Mouse (Mus musculus) limb, embryonic 15.5 days (tissue): ENCODE measurements at regions not wholly inside any gene's neighbourhood (a gene's known extent, or its start where the extent isn't known, plus 50 kb on each side); places are given as distances from the start of the nearest gene placed in this dataset.

Experiments
- ATAC-seq: fragments of 200-750 bp; cut with Nextera tagmentation; 2 replicates; pipeline ENCODE4 v1.8.0; 2017; ENCODE audit warnings: low read depth, moderate TSS enrichment; ENCODE audit not compliant: insufficient number of reproducible peaks, low FRiP score, low TSS enrichment
- H3K27ac ChIP-seq: fragments of 300-500 bp; sonication (generic); 2 replicates; pipeline ENCODE4 v1.5.1; 2015; ENCODE audit warnings: moderate library complexity, mild to moderate bottlenecking, inconsistent platforms
- H3K27me3 ChIP-seq: fragments of 300-500 bp; sonication (generic); 2 replicates; pipeline ENCODE4 v1.6.1; 2015; ENCODE audit warnings: inconsistent platforms
- H3K36me3 ChIP-seq: fragments of 300-500 bp; sonication (generic); 2 replicates; pipeline ENCODE4 v1.6.1; 2015; ENCODE audit warnings: inconsistent platforms
- H3K4me1 ChIP-seq: fragments of 300-500 bp; sonication (generic); 2 replicates; pipeline ENCODE4 v1.6.1; 2015; ENCODE audit warnings: inconsistent platforms
- H3K4me2 ChIP-seq: fragments of 300-500 bp; sonication (generic); 2 replicates; pipeline ENCODE4 v1.6.1; 2015; ENCODE audit warnings: mild to moderate bottlenecking, inconsistent platforms
- H3K4me3 ChIP-seq: fragments of 300-500 bp; sonication (generic); 2 replicates; pipeline ENCODE4 v1.5.1; 2015; ENCODE audit warnings: mild to moderate bottlenecking, inconsistent platforms
- H3K9ac ChIP-seq: fragments of 300-500 bp; sonication (generic); 2 replicates; pipeline ENCODE4 v1.6.1; 2015; ENCODE audit warnings: inconsistent platforms
- H3K9me3 ChIP-seq: fragments of 300-500 bp; sonication (generic); 2 replicates; pipeline ENCODE4 v1.6.1; 2016; ENCODE audit warnings: inconsistent platforms
- WGBS: fragments of 180-500 bp; shearing (Covaris S2); methylation state at CpG from one replicate; pipeline ENCODE4 v1.1.7; 2015; 5-methylcytosine and 5-hydroxymethylcytosine counted together

DNA sequence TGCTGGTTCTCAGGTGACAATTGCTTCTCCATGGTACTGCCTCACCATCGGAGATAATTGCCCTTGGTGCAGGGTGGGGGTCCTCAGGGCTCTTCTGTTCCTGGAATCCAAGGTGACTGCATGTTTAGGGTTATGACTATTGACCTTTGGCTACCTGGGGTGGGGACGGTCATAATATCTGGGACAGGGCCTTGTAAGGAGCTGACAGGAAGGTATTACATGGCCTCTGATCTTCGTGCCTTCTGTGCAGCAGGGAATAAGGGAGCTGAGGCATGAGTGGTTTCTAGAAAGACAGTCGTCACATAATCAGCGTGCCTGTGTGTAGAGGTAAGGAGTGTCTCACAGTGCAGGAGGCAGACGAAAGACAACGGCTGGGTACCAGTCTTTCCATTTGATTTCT lies 407.5 kb upstream of the Prickle1 start:
- H3K4me1 ChIP-seq = peaks cover 19% of the 10 kb centered on the region
- no peaks in the 10 kb centered on the region for H3K27me3 ChIP-seq
- no peak overlapping the region for H3K27ac ChIP-seq
- no peaks in the 10 kb centered on the region for H3K36me3 ChIP-seq
- 53% methylated on average over 7 of the region's 7 CpGs for WGBS
- ATAC-seq = no peak
- no peak overlapping the region for H3K4me3 ChIP-seq
- no peak overlapping the region for H3K4me2 ChIP-seq
- no peaks in the 10 kb centered on the region for H3K9me3 ChIP-seq
- no peak overlapping the region for H3K9ac ChIP-seq

DNA sequence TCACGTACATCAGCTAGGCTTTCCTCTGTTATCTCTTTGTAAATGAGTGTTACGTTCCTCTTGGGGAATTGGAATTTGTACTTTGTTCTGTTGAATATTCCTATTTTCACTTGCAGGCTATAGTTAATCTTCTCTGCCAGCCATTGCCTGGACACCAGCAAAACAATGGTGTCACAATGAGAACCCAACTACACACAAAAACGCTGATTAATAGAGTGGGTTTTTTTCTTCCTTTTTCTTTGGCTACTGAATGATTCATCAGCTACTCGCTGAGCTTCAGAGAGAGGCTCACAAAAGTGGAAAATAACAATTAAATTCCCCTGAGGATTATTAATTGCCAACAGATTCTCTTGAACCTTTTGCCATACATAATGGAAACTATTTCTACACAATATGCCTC lies 398.9 kb upstream of the Prickle1 start:
- Histone ChIP-seq H3K4me3 (no peak overlapping the region), H3K27ac (no peak overlapping the region), H3K4me1 (no peaks in the 10 kb centered on the region), H3K9ac (no peak overlapping the region), H3K27me3 (no peaks in the 10 kb centered on the region), H3K4me2 (no peak overlapping the region), H3K36me3 (no peaks in the 10 kb centered on the region), H3K9me3 (no peaks in the 10 kb centered on the region)
- 81% methylated on average over 4 of the region's 4 CpGs for WGBS
- no peak for ATAC-seq

DNA sequence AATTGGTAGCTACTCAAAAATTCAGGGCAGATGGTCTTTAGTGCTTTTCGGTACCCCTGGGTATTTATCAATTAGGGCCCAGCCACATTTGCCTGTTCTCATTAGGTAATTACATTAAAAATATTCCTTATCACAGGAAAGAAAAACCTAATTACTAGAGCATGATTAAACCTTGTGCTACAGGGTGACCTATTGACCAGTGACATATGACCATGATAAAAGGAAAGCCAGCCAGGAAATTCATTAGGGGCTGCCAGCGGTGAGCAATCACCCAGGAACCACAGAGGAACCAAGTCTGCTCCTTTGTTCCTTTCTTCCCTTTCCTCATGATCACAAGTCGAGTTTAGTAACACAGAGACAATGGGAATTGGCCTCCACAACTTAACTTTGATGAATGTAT lies 394.4 kb upstream of the Prickle1 start:
- Histone ChIP-seq H3K4me3 (no peak overlapping the region), H3K27ac (no peak overlapping the region), H3K9ac (no peak overlapping the region), H3K36me3 (no peaks in the 10 kb centered on the region), H3K4me1 (no peaks in the 10 kb centered on the region), H3K4me2 (no peak overlapping the region), H3K9me3 (no peaks in the 10 kb centered on the region), H3K27me3 (no peaks in the 10 kb centered on the region)
- 34% methylated on average over 3 of the region's 3 CpGs for WGBS
- ATAC-seq = no peak

DNA sequence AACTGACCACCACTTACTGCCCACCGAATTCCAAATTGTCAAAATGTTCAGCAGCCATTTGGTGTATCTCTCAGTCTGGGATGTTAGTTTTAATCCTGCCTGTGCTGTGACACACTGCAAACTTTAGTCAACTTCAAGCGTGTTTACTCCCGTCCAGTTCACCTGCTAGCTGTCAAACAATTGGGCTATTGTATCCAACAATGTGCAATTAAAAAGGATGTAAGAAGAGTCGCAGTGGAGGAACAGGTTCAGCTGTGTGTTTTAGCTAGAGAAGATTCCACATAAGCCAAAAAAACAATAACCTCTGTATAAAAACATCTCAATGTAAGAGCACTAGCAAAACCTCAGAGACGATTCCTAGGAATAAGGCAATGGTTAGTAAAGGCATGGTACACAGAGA lies 392.7 kb upstream of the Prickle1 start:
- H3K4me1 ChIP-seq = no peaks in the 10 kb centered on the region
- no peak overlapping the region for H3K9ac ChIP-seq
- no peaks in the 10 kb centered on the region for H3K9me3 ChIP-seq
- H3K4me2 ChIP-seq = no peak overlapping the region
- H3K27ac ChIP-seq = no peak overlapping the region
- no peaks in the 10 kb centered on the region for H3K27me3 ChIP-seq
- H3K4me3 ChIP-seq = no peak overlapping the region
- WGBS = 62% methylated on average over 5 of the region's 5 CpGs
- no peaks in the 10 kb centered on the region for H3K36me3 ChIP-seq
- no peak for ATAC-seq

DNA sequence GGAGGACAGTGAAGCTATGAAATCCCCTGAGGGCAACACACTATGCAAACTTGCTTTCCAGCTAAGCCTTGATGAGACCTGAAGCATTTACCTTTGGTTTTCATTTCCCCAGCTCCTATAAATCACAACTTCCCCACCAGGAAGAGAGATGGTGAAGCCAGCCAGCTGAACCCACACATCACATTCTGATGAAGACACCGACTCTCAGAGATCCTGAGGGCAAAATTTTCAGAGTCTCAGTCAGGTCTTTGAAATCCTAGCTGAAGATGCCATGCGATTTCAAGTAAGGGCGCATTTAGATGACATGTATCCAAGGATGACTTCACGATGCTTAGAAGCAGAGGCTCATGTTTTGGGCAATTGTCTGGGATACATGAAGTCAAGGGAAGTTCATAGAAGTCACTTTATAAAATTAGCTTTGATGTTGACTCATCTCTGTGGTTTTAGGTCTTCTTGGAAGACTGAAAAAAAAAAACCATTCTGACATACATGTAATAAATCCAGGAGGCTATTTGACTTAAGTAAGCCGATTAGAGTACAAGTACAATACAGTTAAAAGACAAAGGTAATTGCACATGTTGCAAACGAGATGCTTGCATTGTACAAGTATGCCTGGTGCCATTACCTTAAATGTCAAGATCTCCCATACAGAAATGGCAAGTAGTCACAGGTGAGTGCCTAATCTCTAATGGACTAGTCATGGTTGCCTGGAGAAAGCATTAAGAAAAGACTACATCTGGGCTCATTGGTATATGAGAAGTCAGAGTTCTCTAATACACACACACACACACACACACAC lies 391.1 kb upstream of the Prickle1 start:
- H3K9me3 ChIP-seq = no peaks in the 10 kb centered on the region

DNA sequence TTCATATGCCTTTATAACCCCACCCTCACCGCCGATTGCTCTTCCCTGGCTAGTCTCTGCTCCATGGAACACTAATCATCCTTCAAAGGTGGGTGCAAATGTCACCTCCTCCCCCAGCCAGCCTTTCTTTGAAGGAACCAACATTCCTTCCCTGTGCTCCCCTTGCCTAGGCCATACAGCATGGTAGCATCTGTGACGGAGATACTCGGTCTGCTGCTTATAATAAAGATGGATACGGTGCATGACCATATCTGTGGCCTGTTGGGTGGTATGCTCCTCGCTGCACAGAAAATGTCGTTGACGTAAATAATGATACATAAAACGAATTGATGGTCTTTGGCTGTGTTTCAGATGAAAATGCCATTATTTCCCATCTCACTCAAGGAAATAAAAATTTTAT lies 386.4 kb upstream of the Prickle1 start:
- Histone ChIP-seq H3K4me2 (no peak overlapping the region), H3K9ac (no peak overlapping the region), H3K36me3 (no peaks in the 10 kb centered on the region), H3K27ac (no peak overlapping the region), H3K4me1 (no peaks in the 10 kb centered on the region), H3K27me3 (no peaks in the 10 kb centered on the region), H3K4me3 (no peak overlapping the region), H3K9me3 (no peaks in the 10 kb centered on the region)
- 74% methylated on average over 9 of the region's 9 CpGs for WGBS
- ATAC-seq = no peak

More for the DNA sequence above, 391.1 kb upstream of the Prickle1 start:
- Histone ChIP-seq H3K27ac (no peak overlapping the region), H3K27me3 (no peaks in the 10 kb centered on the region), H3K4me2 (no peak overlapping the region), H3K9ac (no peak overlapping the region), H3K4me1 (no peaks in the 10 kb centered on the region), H3K36me3 (no peaks in the 10 kb centered on the region), H3K4me3 (no peak overlapping the region)
- no peak for ATAC-seq
- WGBS = 75% methylated on average over 6 of the region's 6 CpGs

DNA sequence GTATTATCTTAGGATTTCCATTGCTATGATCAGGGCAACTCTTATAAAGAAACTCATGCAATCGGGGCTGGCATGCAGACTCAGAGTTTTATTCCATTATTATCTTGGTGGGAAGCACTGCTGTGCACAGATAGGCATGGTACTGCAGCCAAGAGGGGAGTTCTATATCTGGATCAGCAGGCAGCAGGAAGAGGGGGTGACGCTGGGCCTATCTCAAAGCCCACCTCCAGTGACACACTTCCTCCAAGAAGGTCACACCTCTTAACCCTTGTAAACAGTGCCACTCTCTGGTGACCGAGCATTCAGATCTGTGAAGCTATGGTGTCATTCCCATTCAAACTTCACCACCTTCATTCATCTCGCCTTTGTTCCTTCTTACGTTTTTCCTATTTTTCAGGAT lies 381.8 kb upstream of the Prickle1 start:
- H3K27me3 ChIP-seq = no peaks in the 10 kb centered on the region
- H3K9ac ChIP-seq = no peak overlapping the region
- no peak overlapping the region for H3K4me2 ChIP-seq
- 77% methylated on average over 5 of the region's 5 CpGs for WGBS
- no peak overlapping the region for H3K27ac ChIP-seq
- no peaks in the 10 kb centered on the region for H3K4me1 ChIP-seq
- no peak overlapping the region for H3K4me3 ChIP-seq
- no peaks in the 10 kb centered on the region for H3K36me3 ChIP-seq
- no peaks in the 10 kb centered on the region for H3K9me3 ChIP-seq
- ATAC-seq = no peak

DNA sequence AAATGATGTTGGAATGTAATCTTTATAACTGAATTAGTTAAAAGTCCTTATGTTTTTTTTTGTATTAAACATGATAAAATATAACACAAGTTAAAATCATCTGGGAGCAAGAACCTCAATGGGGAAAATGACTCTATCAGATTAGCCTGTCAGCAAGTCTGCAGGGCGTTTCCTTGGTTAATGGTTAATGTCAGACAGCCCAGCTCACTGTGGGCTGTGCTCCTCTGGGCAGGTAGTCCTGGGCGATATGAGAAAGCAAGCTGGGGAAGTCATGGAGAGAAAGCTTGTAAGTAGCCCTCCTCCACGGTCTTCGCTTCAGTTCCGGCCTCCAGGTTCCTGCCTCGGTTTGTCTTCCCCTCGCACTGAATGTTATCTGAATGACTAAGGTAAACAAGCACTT lies 379.0 kb upstream of the Prickle1 start:
- Histone ChIP-seq H3K9ac (no peak overlapping the region), H3K27me3 (no peaks in the 10 kb centered on the region), H3K36me3 (no peaks in the 10 kb centered on the region), H3K27ac (no peak overlapping the region), H3K9me3 (no peaks in the 10 kb centered on the region), H3K4me3 (no peak overlapping the region), H3K4me2 (no peak overlapping the region), H3K4me1 (no peaks in the 10 kb centered on the region)
- no peak for ATAC-seq
- 66% methylated on average over 7 of the region's 7 CpGs for WGBS

DNA sequence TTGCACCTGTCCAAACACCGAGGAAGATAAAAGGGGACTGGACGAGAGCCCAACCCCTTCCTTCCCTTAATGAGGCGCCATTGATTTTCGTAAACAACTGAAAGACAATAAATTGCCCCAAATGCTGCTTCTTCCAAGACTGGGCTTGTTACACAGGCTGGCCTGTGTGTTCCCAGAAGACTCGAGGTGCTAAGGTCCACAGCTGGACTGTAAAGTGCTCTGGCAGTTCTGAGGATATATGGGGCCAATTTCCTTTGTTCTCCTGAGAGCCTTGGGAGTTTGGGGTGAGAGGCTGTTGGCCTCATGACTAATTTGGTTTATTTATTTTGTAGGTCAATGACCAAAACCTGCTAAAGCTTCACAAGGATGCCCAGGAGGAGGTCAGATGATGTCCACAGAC lies 377.3 kb upstream of the Prickle1 start:
- ATAC-seq = no peak
- H3K4me3 ChIP-seq = no peak overlapping the region
- H3K27me3 ChIP-seq = no peaks in the 10 kb centered on the region
- H3K4me2 ChIP-seq = no peak overlapping the region
- H3K4me1 ChIP-seq = no peaks in the 10 kb centered on the region
- no peak overlapping the region for H3K9ac ChIP-seq
- no peak overlapping the region for H3K27ac ChIP-seq
- no peaks in the 10 kb centered on the region for H3K36me3 ChIP-seq
- H3K9me3 ChIP-seq = no peaks in the 10 kb centered on the region
- 39% methylated on average over 5 of the region's 5 CpGs for WGBS

DNA sequence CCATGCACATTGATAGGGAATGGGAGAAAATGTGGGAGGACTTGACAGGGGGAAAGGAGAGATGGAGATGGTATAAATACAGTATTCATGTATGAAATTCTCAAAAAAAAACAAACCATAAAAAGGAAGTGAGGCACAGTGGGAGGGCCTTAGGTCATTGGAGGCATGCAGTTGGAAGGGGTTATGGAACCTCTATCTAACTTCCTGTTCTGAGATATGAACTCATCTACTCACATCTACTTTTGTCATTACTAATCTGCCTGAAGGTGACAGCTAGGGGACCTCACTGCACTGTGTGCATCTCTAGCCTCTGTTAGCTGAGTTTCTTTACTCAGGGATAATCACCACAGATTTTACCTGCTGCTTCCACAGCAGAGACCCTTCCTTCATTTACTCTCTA lies 366.3 kb upstream of the Prickle1 start:
- ATAC-seq = no peak

DNA sequence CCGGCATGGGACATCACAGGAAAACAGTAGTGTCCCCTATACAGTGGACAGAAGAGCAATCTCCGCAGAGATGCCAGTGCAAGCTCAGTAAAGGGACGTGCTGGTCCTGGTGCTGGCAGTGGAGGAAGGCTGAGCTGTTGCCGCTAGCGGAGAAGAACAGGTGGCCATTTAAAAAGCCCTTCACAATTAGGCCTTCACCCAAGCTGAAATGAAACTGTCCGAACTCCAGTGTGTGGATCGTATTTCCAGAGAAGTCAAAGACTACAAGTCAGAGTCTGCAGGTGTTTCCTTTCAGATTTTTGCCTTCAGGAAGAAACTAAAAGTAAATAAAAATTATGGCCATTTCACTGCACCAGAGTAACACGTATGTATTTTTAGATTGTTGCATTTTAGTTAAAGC lies 364.2 kb upstream of the Prickle1 start:
- no peaks in the 10 kb centered on the region for H3K36me3 ChIP-seq
- H3K4me2 ChIP-seq = no peak overlapping the region
- ATAC-seq = no peak
- no peaks in the 10 kb centered on the region for H3K9me3 ChIP-seq
- H3K4me3 ChIP-seq = no peak overlapping the region
- H3K27ac ChIP-seq = no peak overlapping the region
- H3K9ac ChIP-seq = no peak overlapping the region
- H3K4me1 ChIP-seq = 0 out of 2 replicates have a peak, but pooled peaks cover 5% of the 10 kb centered on the region
- 24% methylated on average over 8 of the region's 8 CpGs for WGBS
- H3K27me3 ChIP-seq = no peaks in the 10 kb centered on the region

More for the DNA sequence above, 366.3 kb upstream of the Prickle1 start:
- no peak overlapping the region for H3K9ac ChIP-seq
- H3K36me3 ChIP-seq = no peaks in the 10 kb centered on the region
- H3K4me1 ChIP-seq = 0 out of 2 replicates have a peak, but pooled peaks cover 5% of the 10 kb centered on the region
- H3K4me3 ChIP-seq = no peak overlapping the region
- H3K9me3 ChIP-seq = no peaks in the 10 kb centered on the region
- no peak overlapping the region for H3K4me2 ChIP-seq
- H3K27me3 ChIP-seq = no peaks in the 10 kb centered on the region
- H3K27ac ChIP-seq = no peak overlapping the region

DNA sequence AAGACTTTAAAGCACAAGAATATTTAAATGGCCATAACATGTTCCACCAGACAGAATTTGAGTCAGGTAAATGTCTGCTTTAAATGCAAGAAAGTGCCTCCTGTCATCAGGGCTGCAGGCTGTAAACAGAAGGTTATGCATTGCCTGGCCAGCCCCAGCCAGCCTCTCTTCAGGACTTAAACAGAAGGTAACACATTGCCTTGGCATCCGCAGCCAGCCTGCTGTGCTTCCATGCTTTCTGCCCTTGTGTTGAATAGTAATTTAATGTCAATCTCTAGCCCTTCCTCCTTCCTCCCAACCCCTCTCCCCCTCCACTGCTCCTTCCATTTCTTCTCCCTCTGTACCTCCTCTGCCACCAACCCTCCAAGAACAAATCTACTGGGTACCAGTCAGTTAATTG lies 362.4 kb upstream of the Prickle1 start:
- no peaks in the 10 kb centered on the region for H3K9me3 ChIP-seq
- 0 out of 2 replicates have a peak, but pooled peaks cover 5% of the 10 kb centered on the region for H3K4me1 ChIP-seq
- no peak overlapping the region for H3K27ac ChIP-seq
- H3K36me3 ChIP-seq = no peaks in the 10 kb centered on the region
- no peak overlapping the region for H3K9ac ChIP-seq
- ATAC-seq = no peak
- H3K4me2 ChIP-seq = no peak overlapping the region
- H3K4me3 ChIP-seq = no peak overlapping the region
- 76% methylated on average over 1 of the region's 1 CpGs for WGBS
- H3K27me3 ChIP-seq = no peaks in the 10 kb centered on the region

DNA sequence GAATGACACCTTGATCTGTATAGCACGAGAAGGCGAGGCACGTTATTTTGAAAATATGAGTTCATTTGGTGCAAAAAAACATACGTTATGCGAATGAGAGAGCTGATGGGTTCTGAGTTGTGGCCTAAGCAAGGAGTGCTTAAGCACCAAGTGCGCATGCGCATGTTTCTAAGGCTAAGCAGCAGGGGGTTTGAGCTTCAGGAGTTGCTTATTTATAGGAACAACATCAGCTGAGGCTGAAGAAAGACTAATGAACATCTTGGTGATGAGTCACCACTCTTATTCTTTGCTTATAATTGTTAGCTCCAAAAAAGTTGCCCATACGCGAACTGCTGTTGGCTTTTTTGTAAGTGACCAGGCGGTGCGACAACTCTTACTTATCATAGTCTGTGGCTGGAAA lies 361.1 kb upstream of the Prickle1 start:
- 95% methylated on average over 11 of the region's 11 CpGs for WGBS
- ATAC-seq = no peak
- Histone ChIP-seq H3K36me3 (no peaks in the 10 kb centered on the region), H3K27ac (no peak overlapping the region), H3K4me3 (no peak overlapping the region), H3K9me3 (no peaks in the 10 kb centered on the region), H3K4me2 (no peak overlapping the region), H3K4me1 (0 out of 2 replicates have a peak, but pooled peaks cover 5% of the 10 kb centered on the region), H3K27me3 (no peaks in the 10 kb centered on the region), H3K9ac (no peak overlapping the region)
